Mouse (Mus musculus): ENCODE results near the gene Slc8a3.

- TF ChIP-seq CTCF (IDR thresholded peaks at IDR 0.05; ENCODE audit: low read depth, low read length) (no peak), POLR2A (IDR thresholded peaks at IDR 0.05; ENCODE audit: extremely low read depth, insufficient read depth, low read length) (no peak)
Measured at GRCm38 (mm10) chr12:81163566-81163965, 169.4 kb downstream of the Slc8a3 start.
